Mouse (Mus musculus): ENCODE data around the gene Rwdd3. TPM values are rescaled to one million over a fixed set of nuclear protein-coding genes. Genes with fewer than 3 reads are reported as not detected.

The Rwdd3 gene
- polyA plus RNA-seq (2017; shearing (Covaris generic)), result 7.2 TPM

DNA sequence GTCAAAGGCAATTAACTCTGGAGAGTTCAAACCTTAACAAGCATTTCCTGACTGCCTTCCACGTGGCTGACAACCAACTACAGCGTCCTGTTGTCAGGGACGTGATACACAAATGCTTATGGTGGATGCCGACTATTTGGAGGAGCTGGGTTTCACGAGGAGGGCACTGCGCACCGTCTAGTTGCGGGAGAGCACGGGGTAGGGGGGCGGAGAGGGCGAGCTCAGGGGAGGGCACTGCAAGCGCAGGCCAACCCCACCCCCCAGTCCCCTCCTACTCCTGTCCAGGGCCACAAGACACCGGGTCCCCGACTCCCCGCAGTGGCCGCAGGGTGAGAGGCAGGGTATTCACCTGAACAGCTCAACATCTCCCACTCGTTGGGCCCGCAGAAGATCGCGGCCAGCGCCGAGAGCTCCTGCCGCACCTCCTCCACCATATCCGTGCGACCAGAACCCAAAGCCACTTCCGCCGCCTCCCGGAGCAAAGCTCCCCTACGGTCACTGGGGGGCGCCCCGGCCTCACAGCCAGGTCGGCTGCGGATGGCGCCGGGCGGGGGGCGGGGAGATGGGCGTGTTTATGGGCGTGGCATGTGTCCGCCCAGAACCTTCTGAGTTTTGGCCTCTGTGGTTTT, at the start of gene Rwdd3:
Gene Rwdd3, minus strand, starts transcription at position 453 of the 629 bp plus-strand sequence.

Other genes starting within 250 kb of the Rwdd3 start
- not detected for gene Tmem56, start 111.4 kb upstream of the Rwdd3 start, polyA plus RNA-seq (2017; shearing (Covaris generic))
- gene Alg14, start 120.1 kb upstream of the Rwdd3 start, polyA plus RNA-seq (2017; shearing (Covaris generic)), result 26.6 TPM

Data from inflammation-experienced regulatory T-cells, adult 16 weeks (primary cell).